In the genomic region with DNA sequence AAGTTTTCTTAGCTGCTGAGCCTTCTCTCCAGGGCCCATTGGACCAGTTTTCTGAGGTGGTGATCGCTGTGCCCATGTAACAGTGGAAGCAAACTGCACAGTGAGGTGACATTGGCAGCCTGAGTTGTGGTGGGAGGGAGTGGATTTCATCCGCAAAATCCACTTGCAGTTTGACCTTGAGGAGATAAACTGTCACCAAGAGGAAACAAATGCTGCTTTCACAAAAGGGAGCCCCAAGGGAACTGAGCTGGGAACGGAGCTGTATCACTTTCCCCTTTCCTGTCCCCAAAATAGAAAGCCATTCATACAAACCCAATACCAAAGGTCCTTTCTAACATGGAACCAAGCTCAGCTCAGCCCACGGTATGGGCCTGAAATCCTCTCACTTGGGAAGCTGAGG, we compare ENCODE assay signal across 22 mouse cellular contexts. TPM values are rescaled to one million over a fixed set of nuclear protein-coding genes. Genes with fewer than 3 reads are reported as not detected.
"Had no signal": no experiment of that assay in that cellular context is flagged by ENCODE, and none has a peak within 500 bp of the region (broad histone marks: within the 10 kb centered on the region; RNA-seq: fewer than 3 reads in every experiment).

No protein-coding gene starts in this region.

- H3K36me3 ChIP-seq: limb, embryonic 10.5 days; limb, embryonic 13.5 days; liver, embryonic 15.5 days; midbrain, embryonic 10.5 days; midbrain, embryonic 13.5 days; neural tube, embryonic 13.5 days; stomach, embryonic 15.5 days had no signal

- H3K27ac ChIP-seq: kidney, postnatal 0 days; layer of hippocampus, adult 2 months; limb, embryonic 10.5 days; limb, embryonic 13.5 days; liver, embryonic 15.5 days; midbrain, embryonic 10.5 days; midbrain, embryonic 13.5 days; neural tube, embryonic 13.5 days; stomach, embryonic 15.5 days had no signal

- H3K4me2 ChIP-seq: limb, embryonic 13.5 days; liver, embryonic 15.5 days; midbrain, embryonic 13.5 days; neural tube, embryonic 13.5 days; stomach, embryonic 15.5 days had no signal

- H3K9ac ChIP-seq: limb, embryonic 13.5 days; liver, embryonic 15.5 days; midbrain, embryonic 13.5 days; neural tube, embryonic 13.5 days; stomach, embryonic 15.5 days had no signal

- ATAC-seq: midbrain, embryonic 13.5 days; midbrain, embryonic 16.5 days had no signal

- H3K27me3 ChIP-seq: limb, embryonic 13.5 days; liver, embryonic 15.5 days; midbrain, embryonic 13.5 days; neural tube, embryonic 13.5 days; stomach, embryonic 15.5 days had no signal

- DNase-seq: kidney, adult 18-20 months; kidney, postnatal 25 days; layer of hippocampus, adult 9-11 months; liver; lung, adult 2 months; lung, postnatal 14 days; lung, postnatal 4 days; retina, postnatal 1 day; right cerebral cortex, postnatal 25 days; spleen, adult 18-20 months had no signal

- H3K4me3 ChIP-seq: layer of hippocampus, adult 2 months; limb, embryonic 10.5 days; limb, embryonic 13.5 days; liver, embryonic 15.5 days; midbrain, embryonic 10.5 days; midbrain, embryonic 13.5 days; myocyte; neural tube, embryonic 13.5 days; stomach, embryonic 15.5 days had no signal

- H3K9me3 ChIP-seq: limb, embryonic 10.5 days; limb, embryonic 13.5 days; liver, embryonic 15.5 days; midbrain, embryonic 10.5 days; midbrain, embryonic 13.5 days; neural tube, embryonic 13.5 days; stomach, embryonic 15.5 days had no signal

RNA-seq across cellular contexts. Expression of a gene that starts 37.7 kb away (rescaled TPM):
- total RNA-seq: monocyte, adult 5-6 weeks had no signal
